Mouse (Mus musculus) frontal cortex, adult (tissue): ENCODE measurements around the gene Ccl24.

Experiments used
- ATAC-seq: cut with Nextera tagmentation; 2 replicates; pipeline ENCODE4 v1.9.2; 2017; ENCODE audit warnings: mild to moderate bottlenecking, moderate library complexity, mixed read lengths; ENCODE audit not compliant: low TSS enrichment

Gene Ccl24

DNA sequence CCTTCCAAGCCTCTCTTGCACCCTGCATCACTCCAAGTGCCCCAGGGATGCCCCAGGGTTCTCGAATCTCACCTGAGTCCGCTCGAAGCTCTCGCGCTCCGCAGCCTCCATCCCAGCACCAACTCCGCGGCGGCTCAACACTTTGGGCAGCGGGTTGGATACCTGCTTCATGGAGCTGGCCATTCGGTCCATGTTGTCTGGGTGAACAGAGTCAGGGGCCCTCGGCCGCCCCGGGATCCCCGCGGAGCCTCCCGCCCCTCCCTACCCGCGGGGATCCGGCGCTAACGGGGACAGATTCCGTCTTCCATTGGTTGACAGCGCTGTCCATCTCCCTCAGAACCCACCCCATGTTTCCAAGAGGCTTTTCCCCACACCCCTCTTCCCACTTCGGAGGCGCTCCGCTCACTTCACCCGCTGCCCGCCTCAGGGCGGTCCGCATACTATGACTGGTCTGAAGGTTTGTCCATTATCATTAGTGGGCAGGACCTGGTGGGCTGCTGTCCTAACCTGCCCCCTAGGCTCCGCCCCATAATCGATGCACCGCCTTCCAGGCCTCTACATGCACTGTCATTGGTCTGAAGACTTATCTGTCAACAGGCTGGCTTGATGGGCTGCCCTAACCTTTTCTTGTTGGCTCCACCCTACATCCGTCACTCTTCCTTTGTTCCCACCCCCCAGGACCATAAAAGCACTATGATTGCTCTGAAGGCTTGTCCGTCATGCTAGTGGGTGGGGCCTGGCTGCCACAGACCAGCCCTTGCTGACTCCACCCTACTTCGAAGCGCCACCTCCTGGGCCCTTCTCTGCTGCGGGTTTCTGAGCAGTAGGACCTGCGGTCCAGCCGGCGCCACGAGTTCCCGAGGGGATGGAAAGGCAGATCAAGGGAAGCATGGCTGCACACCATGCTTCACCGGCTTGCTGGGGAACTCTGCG, 27.7 kb downstream of the Ccl24 start, which contains the start of gene Hip1:
Gene Hip1, minus strand, starts transcription at position 256 of the 933 bp plus-strand sequence.
- ATAC-seq, result peak; percentile 97

DNA sequence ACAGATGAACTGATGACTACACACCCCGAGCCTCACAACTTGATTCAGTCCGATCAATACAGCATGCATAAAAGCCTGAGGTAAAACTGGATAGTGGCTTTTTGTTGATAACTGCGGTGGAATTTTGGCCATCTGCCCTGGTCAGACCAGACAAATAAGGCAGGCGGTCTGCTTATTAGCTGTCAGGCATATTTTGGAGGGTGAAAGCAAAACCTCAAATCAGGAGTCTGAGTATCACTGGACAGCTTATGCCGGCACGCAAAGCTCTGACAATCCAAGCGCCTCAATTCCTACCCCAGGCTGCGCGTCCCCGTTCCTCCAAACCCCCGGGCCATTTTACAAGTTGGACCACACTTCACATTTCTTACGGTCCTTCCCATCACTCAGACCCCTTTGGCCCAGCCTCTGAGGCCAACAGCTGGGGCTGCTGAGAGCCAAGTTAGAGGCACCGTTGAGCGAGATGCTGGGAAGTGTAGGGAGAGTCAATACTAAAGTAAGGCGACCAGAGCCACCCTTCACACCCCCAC, 28.8 kb downstream of the Ccl24 start:
- no peak for ATAC-seq

DNA sequence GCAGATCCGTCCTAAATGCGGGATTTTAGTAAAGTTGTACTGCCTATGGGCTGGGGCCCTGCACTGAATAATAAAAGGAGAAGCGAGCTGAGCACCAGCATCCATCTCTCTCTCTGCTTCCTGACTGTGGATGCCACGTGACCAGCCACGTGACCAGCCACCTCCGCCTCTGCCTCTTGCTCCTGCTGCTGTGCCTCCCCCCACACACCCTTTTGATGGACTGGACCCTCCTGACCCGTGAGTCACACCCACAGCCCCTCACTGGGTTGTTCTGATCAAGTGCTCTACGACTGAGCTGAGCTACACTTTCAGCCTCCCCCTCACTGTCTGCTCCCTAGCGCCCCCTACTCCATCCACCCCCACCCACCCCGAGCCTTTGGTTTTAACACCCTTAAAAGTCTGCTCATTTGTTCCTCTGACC, 35.0 kb downstream of the Ccl24 start:
- ATAC-seq, result no peak

DNA sequence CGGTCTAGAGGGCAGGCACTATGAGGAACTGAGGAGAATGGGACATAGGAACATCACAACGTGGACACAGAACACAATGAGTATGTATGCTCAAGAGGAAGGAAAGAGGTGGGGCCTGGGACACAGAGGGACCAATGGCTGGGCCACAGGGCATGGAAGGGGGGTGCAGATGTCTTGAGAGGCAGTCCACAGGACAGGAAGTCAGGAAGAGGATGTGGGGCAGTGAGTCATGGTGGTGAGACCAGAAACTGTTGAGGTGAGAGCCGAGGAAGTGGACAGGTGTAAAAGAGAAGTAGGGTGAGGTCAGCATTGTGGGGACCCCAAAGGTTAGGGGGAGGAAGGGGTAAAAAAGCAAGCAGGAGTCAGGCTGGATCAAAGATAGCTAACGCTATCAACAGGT, 35.5 kb downstream of the Ccl24 start:
- no peak for ATAC-seq

- no peak for ATAC-seq
These were observed 37.0 kb downstream of the Ccl24 start for GRCm38 (mm10) chr5:135535867-135536266.

- ATAC-seq, result no peak
These were observed 39.4 kb downstream of the Ccl24 start for GRCm38 (mm10) chr5:135533431-135533830.

GRCm38 (mm10) chr5:135531306-135531845, 41.5 kb downstream of the Ccl24 start:
- no peak for ATAC-seq

GRCm38 (mm10) chr5:135529964-135530363, 42.9 kb downstream of the Ccl24 start:
- ATAC-seq, result no peak

DNA sequence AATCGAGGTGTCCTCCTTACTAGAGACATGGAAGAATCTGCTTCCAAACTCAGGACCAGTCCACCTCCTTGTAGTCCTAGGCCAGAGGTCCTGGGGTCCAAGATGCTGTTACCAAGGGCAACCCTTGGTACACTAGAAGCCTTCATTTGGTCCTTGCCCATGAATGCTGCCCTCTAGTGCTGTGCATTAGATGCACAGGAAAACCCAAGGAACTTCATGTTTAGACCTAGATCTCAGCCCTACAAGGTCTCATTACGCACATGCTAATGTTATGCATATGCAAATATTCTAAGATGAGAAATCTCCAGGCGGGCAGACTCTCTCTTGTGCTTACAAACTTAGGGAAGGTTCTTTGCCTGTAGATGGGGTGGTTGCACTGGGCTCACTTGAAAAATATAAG, 43.5 kb downstream of the Ccl24 start:
- no peak for ATAC-seq

GRCm38 (mm10) chr5:135527986-135528385, 44.9 kb downstream of the Ccl24 start:
- no peak for ATAC-seq

DNA sequence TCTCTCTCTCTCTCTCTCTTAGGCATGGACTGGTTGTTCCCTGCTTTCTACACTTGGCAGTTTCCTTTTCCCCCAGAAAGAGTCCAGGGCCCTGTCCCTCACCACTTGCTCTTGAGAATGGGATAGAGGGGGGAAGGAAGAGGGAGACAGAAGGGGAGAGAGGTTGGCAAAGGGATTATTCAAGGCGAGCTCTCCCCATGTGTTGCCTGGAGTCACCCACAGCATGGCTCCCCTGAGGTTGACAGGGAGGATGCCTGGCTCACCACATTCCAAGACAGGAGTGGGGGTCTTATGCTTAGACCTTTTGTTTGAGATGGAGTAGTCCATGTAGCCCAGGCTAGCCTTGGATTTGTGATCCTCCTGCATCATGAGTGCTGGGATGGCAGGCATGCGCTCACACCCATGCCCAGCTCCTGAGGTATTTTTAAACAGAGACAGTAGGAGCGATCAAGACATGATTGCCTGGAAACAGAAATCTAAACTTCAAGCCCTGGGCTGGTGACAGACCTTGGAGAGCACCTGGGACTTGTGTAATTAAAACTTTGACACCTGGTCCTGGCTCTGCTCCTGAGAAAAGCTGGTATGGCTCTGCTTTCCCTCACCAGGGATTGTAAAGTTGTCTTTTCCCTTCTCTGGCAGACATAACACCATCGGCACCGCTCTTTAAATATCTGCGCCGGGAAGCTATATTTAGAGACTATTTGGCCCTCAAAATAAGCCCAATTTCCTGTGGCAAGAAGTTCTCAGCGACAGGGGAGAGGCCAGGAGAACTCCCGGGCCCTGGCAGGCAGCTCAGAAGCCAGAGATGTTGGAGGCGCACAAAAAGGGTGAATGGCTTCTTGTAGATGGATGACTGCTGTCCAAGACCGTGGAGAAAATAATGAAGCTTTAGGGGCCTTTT, 47.9 kb downstream of the Ccl24 start:
- peak; percentile 59 for ATAC-seq

- ATAC-seq, result no peak
These were observed 48.8 kb downstream of the Ccl24 start for GRCm38 (mm10) chr5:135524087-135524486.

- ATAC-seq, result no peak
These were observed 50.6 kb downstream of the Ccl24 start for GRCm38 (mm10) chr5:135522111-135522722.
